Mouse (Mus musculus) megakaryocyte-erythroid progenitor cell, adult 5-6 weeks (primary cell): Measurements from ENCODE around the gene Zfp316. TPM values are rescaled to one million over a fixed set of nuclear protein-coding genes. Genes with fewer than 3 reads are reported as not detected.

Source experiments
- ATAC-seq: replicated peaks from 2 replicates; pipeline ENCODE4 v1.8.0; 2016; ENCODE audit warnings: mild to moderate bottlenecking, inconsistent platforms; ENCODE audit not compliant: severe bottlenecking, poor library complexity, low FRiP score, low TSS enrichment
- total RNA-seq, 2 experiments: library from RNA; stranded (forward) in 1 of 2; stranded (reverse) in 1 of 2; fragments of 200-1000, 215-1000 nt in 1 of 2; fragments of >200 nt in 1 of 2; fragmentation: Nextera tagmentation in 1 of 2; gene quantifications; 2 replicates each; pipeline ENCODE4 v1.2.3; 2014 to 2017

Zfp316 gene
- total RNA-seq, 2 experiments from 2014 or later, result 3.5 to 3.7 TPM

GRCm38 (mm10) chr5:143287774-143288328, 18.0 kb upstream of the Zfp316 start:
- ATAC-seq, result 0 out of 2 replicates have a peak, but pooled peaks have one; percentile 4

GRCm38 (mm10) chr5:143284762-143285161, 14.9 kb upstream of the Zfp316 start:
- no peak; the same call in 1 of the 2 replicates for ATAC-seq

- ATAC-seq, result no peak
These were observed 9.4 kb upstream of the Zfp316 start for GRCm38 (mm10) chr5:143279247-143279646.

GRCm38 (mm10) chr5:143275761-143276160, 5.9 kb upstream of the Zfp316 start:
- ATAC-seq, result no peak

GRCm38 (mm10) chr5:143272540-143273330, 2.9 kb upstream of the Zfp316 start:
- ATAC-seq, result peak; percentile 80

- peak; percentile 64 for ATAC-seq
These were observed 2.3 kb upstream of the Zfp316 start for GRCm38 (mm10) chr5:143272108-143272507.

- ATAC-seq, result no peak
These were observed 1.8 kb upstream of the Zfp316 start for GRCm38 (mm10) chr5:143271642-143272041.

GRCm38 (mm10) chr5:143270151-143270519, 313 bp upstream of the Zfp316 start:
- ATAC-seq, result no peak

GRCm38 (mm10) chr5:143268985-143269362, 848 bp downstream of the Zfp316 start:
- no peak for ATAC-seq

- no peak for ATAC-seq
These were observed 3.0 kb downstream of the Zfp316 start for GRCm38 (mm10) chr5:143266794-143267193.

GRCm38 (mm10) chr5:143265409-143265808, 4.4 kb downstream of the Zfp316 start:
- no peak for ATAC-seq

- no peak for ATAC-seq
These were observed 5.1 kb downstream of the Zfp316 start for GRCm38 (mm10) chr5:143264689-143265088.

- no peak for ATAC-seq
These were observed 8.2 kb downstream of the Zfp316 start for GRCm38 (mm10) chr5:143261636-143262035.

GRCm38 (mm10) chr5:143255802-143256201, 14.0 kb downstream of the Zfp316 start:
- no peak for ATAC-seq

- no peak for ATAC-seq
These were observed 14.7 kb downstream of the Zfp316 start for GRCm38 (mm10) chr5:143255131-143255519.

GRCm38 (mm10) chr5:143254487-143255130, 15.2 kb downstream of the Zfp316 start:
- no peak for ATAC-seq

GRCm38 (mm10) chr5:143253881-143254486, 15.8 kb downstream of the Zfp316 start:
- no peak for ATAC-seq

GRCm38 (mm10) chr5:143253186-143253880, 16.5 kb downstream of the Zfp316 start:
- ATAC-seq, result no peak

GRCm38 (mm10) chr5:143252791-143253185, 17.0 kb downstream of the Zfp316 start:
- ATAC-seq, result no peak

GRCm38 (mm10) chr5:143252039-143252438, 17.8 kb downstream of the Zfp316 start:
- no peak for ATAC-seq
